Mouse (Mus musculus) ES-E14 (cell line): ENCODE results near the gene Flrt2. TPM values are rescaled to one million over a fixed set of nuclear protein-coding genes. Genes with fewer than 3 reads are reported as not detected.

Source experiments
- DNase-seq: peaks from one replicate; pipeline ENCODE4 v3.0.0-alpha.2; 2013; ENCODE audit warnings: low read depth, low spot score
- H3K27ac ChIP-seq: 2 replicates; pipeline ENCODE4 v1.5.1; 2012; ENCODE audit warnings: low read depth, mild to moderate bottlenecking, low read length, moderate library complexity, mixed read lengths; ENCODE audit not compliant: poor library complexity, insufficient read depth, severe bottlenecking
- H3K36me3 ChIP-seq: 2 replicates; pipeline ENCODE4 v1.6.1; 2012; ENCODE audit warnings: mild to moderate bottlenecking, low read length, moderate library complexity, mixed read lengths; ENCODE audit not compliant: control insufficient read depth, poor library complexity, insufficient read depth, severe bottlenecking
- H3K4me1 ChIP-seq, 2 experiments: fragments of 150-350 bp in 1 of 2; sonication (generic) in 1 of 2; 2 replicates each; pipeline ENCODE4 v1.6.1; 2012; ENCODE audit warnings: low read length in 2 of 2, mild to moderate bottlenecking in 1 of 2, mixed read lengths in 1 of 2; ENCODE audit not compliant: control insufficient read depth in 2 of 2, insufficient read depth in 2 of 2, poor library complexity in 1 of 2
- H3K4me3 ChIP-seq, 2 experiments: fragments of 150-350 bp in 1 of 2; sonication (generic) in 1 of 2; 2 replicates each; pipeline ENCODE4 v1.5.1; 2012; ENCODE audit warnings: low read length in 2 of 2, low read depth in 1 of 2, mild to moderate bottlenecking in 1 of 2, mixed read lengths in 1 of 2; ENCODE audit not compliant: insufficient read depth in 1 of 2, poor library complexity in 1 of 2, severe bottlenecking in 1 of 2
- H3K9ac ChIP-seq: 2 replicates; pipeline ENCODE4 v1.6.1; 2012; ENCODE audit warnings: low read depth, mild to moderate bottlenecking, low read length, mixed read lengths; ENCODE audit not compliant: poor library complexity, insufficient read depth, severe bottlenecking
- H3K9me3 ChIP-seq: fragments of 150-350 bp; sonication (generic); 2 replicates; pipeline ENCODE4 v1.6.1; 2012; ENCODE audit warnings: low read depth, mild to moderate bottlenecking, low read length; ENCODE audit not compliant: control insufficient read depth, insufficient read depth
- CHD2 ChIP-seq: IDR thresholded peaks from 2 replicates; pipeline ENCODE4 v1.6.1; 2014; ENCODE audit warnings: mild to moderate bottlenecking, low read depth, low read length, inconsistent platforms
- HCFC1 ChIP-seq: IDR thresholded peaks from 2 replicates; pipeline ENCODE4 v1.6.1; 2012; ENCODE audit warnings: low read length, inconsistent platforms, borderline replicate concordance; ENCODE audit not compliant: insufficient read depth
- MAFK ChIP-seq: IDR thresholded peaks from 2 replicates; pipeline ENCODE4 v1.6.1; 2014; ENCODE audit warnings: mild to moderate bottlenecking, low read depth, low read length, inconsistent platforms; ENCODE audit not compliant: insufficient read depth
- ZC3H11A ChIP-seq: IDR thresholded peaks from 2 replicates; pipeline ENCODE4 v1.6.1; 2012; ENCODE audit warnings: low read depth, mild to moderate bottlenecking, inconsistent platforms, low read length, borderline replicate concordance
- ZNF384 ChIP-seq: IDR thresholded peaks from 2 replicates; pipeline ENCODE4 v1.6.1; 2012; ENCODE audit warnings: low read depth, low read length, inconsistent platforms
- in situ Hi-C, 2 experiments: fragments of 600-800 bp; cut with MboI; formaldehyde crosslinking; loops; one replicate each; pipeline ENCODE4 v1.15.1; 2025; ENCODE audit warnings: low sequenced_read_pairs in 2 of 2, inconsistent platforms in 1 of 2; ENCODE audit not compliant: unreplicated experiment in 2 of 2
- total RNA-seq: library from RNA; depleted of rRNA; stranded (reverse); fragments of 300-350 nt; gene quantifications from 2 replicates; pipeline ENCODE4 v1.2.3, GENCODE M21; 2012

Flrt2 gene
- total RNA-seq, 1 experiment = 10.3 TPM

- Histone ChIP-seq H3K36me3 (no peaks in the 10 kb centered on the region), H3K9ac (no peak overlapping the region), H3K4me3 (no peak overlapping the region), H3K4me1 (peaks cover 0 to 2% of the 10 kb centered on the region in 2 experiments; a peak in 1 of 4 replicates), H3K27ac (no peak overlapping the region), H3K9me3 (no peaks in the 10 kb centered on the region)
- no peak for DNase-seq
- TF ChIP-seq HCFC1 = no peak
- no peak for TF ChIP-seq MAFK
- TF ChIP-seq ZNF384 = no peak
- TF ChIP-seq CHD2 = no peak
- no peak for TF ChIP-seq ZC3H11A
- in situ Hi-C loops = no loop called here
Observed at GRCm38 (mm10) chr12:95696522-95697025, 4.5 kb downstream of the Flrt2 start.

- Histone ChIP-seq H3K4me1 (peaks cover 0 to 2% of the 10 kb centered on the region in 2 experiments; a peak in 1 of 4 replicates), H3K9ac (no peak overlapping the region), H3K27ac (no peak overlapping the region), H3K4me3 (no peak overlapping the region), H3K36me3 (no peaks in the 10 kb centered on the region), H3K9me3 (no peaks in the 10 kb centered on the region)
- TF ChIP-seq ZC3H11A = no peak
- no peak for TF ChIP-seq MAFK
- TF ChIP-seq ZNF384 = no peak
- no peak for TF ChIP-seq CHD2
- TF ChIP-seq HCFC1 = no peak
- no peak for DNase-seq
- in situ Hi-C loops = no loop called here
Observed at GRCm38 (mm10) chr12:95698556-95698955, 6.5 kb downstream of the Flrt2 start.

GRCm38 (mm10) chr12:95700746-95701145, 8.7 kb downstream of the Flrt2 start:
- Histone ChIP-seq H3K36me3 (no peaks in the 10 kb centered on the region), H3K4me3 (no peak overlapping the region), H3K9ac (no peak overlapping the region), H3K4me1 (peaks cover 0 to 2% of the 10 kb centered on the region in 2 experiments; a peak in 1 of 4 replicates), H3K27ac (no peak overlapping the region), H3K9me3 (no peaks in the 10 kb centered on the region)
- no peak for DNase-seq
- TF ChIP-seq CHD2 (no peak), ZC3H11A (no peak), HCFC1 (no peak), MAFK (no peak), ZNF384 (no peak)
- in situ Hi-C loops = no loop called here

- in situ Hi-C loops = no loop called here
- H3K27ac ChIP-seq = no peak overlapping the region
- peaks cover 0 to 1% of the 10 kb centered on the region in 2 experiments; a peak in 1 of 4 replicates for H3K4me1 ChIP-seq
- no peak overlapping the region for H3K4me3 ChIP-seq
- TF ChIP-seq ZC3H11A (no peak), CHD2 (no peak), MAFK (no peak), HCFC1 (no peak), ZNF384 (no peak)
- H3K9me3 ChIP-seq = no peaks in the 10 kb centered on the region
- H3K36me3 ChIP-seq = no peaks in the 10 kb centered on the region
- no peak for DNase-seq
- no peak overlapping the region for H3K9ac ChIP-seq
Observed at GRCm38 (mm10) chr12:95701580-95701979, 9.6 kb downstream of the Flrt2 start.

- H3K9ac ChIP-seq = no peak overlapping the region
- in situ Hi-C loops = no loop called here
- no peak overlapping the region for H3K4me3 ChIP-seq
- no peak overlapping the region for H3K27ac ChIP-seq
- TF ChIP-seq HCFC1 (no peak), CHD2 (no peak), MAFK (no peak), ZC3H11A (no peak), ZNF384 (no peak)
- H3K4me1 ChIP-seq = no peaks in the 10 kb centered on the region
- H3K36me3 ChIP-seq = no peaks in the 10 kb centered on the region
- DNase-seq = no peak
- no peaks in the 10 kb centered on the region for H3K9me3 ChIP-seq
Observed at GRCm38 (mm10) chr12:95705006-95705405, 13.0 kb downstream of the Flrt2 start.
